Mouse (Mus musculus) adipocyte (in vitro differentiated cells): Measurements from ENCODE around the gene Zfp658.
A peak's percentile ranks its signal among the peaks of the same experiment; 100 is the strongest.

Experiments
- DNase-seq: peaks from one replicate; pipeline ENCODE4 v3.0.0-alpha.2; 2016; ENCODE audit warnings: low spot score

Zfp658 gene

GRCm38 (mm10) chr7:43580526-43580925 is 18.5 kb downstream of the Zfp658 start:
- DNase-seq: peak; percentile 12

GRCm38 (mm10) chr7:43584790-43585189 is 22.7 kb downstream of the Zfp658 start:
- no peak for DNase-seq

GRCm38 (mm10) chr7:43601884-43602283 is 39.8 kb downstream of the Zfp658 start:
- DNase-seq: no peak

GRCm38 (mm10) chr7:43606896-43607742 is 45.1 kb downstream of the Zfp658 start, which contains the start of gene Zfp819:
Zfp819 (plus strand) TSS chr7:43607169.
- no peak for DNase-seq

- DNase-seq: no peak
These were observed 45.8 kb downstream of the Zfp658 start for GRCm38 (mm10) chr7:43607743-43608287.

- no peak for DNase-seq
These were observed 46.3 kb downstream of the Zfp658 start for GRCm38 (mm10) chr7:43608316-43608824.

GRCm38 (mm10) chr7:43613816-43614551 is 51.9 kb downstream of the Zfp658 start:
- no peak for DNase-seq

- DNase-seq: no peak
These were observed 60.9 kb downstream of the Zfp658 start for GRCm38 (mm10) chr7:43622927-43623326.

GRCm38 (mm10) chr7:43623819-43624218 is 61.8 kb downstream of the Zfp658 start:
- DNase-seq: no peak
